Mouse (Mus musculus) midbrain, postnatal 0 days (tissue): ENCODE measurements at regions not wholly inside any gene's neighbourhood (a gene's known extent, or its start where the extent isn't known, plus 50 kb on each side); places are given as distances from the start of the nearest gene placed in this dataset.

Source experiments
- ATAC-seq: fragments of 200-750 bp; cut with Nextera tagmentation; 2 replicates; pipeline ENCODE4 v1.8.0; 2017; ENCODE audit warnings: moderate number of reproducible peaks, mild to moderate bottlenecking, moderate TSS enrichment, moderate library complexity; ENCODE audit not compliant: low FRiP score
- DNase-seq: peaks from one replicate; pipeline ENCODE4 v3.0.0-alpha.2; 2015; ENCODE audit warnings: low spot score
- H3K27ac ChIP-seq: fragments of 300-500 bp; sonication (generic); 2 replicates; pipeline ENCODE4 v1.5.1; 2014; ENCODE audit warnings: low read depth, mild to moderate bottlenecking, low read length, mixed read lengths
- H3K27me3 ChIP-seq: fragments of 300-500 bp; sonication (generic); 2 replicates; pipeline ENCODE4 v1.6.1; 2014; ENCODE audit warnings: low read length, control low read depth, mixed read lengths; ENCODE audit not compliant: insufficient read depth
- H3K36me3 ChIP-seq: fragments of 300-500 bp; sonication (generic); 2 replicates; pipeline ENCODE4 v1.6.1; 2014; ENCODE audit warnings: low read length, control low read depth, mixed read lengths; ENCODE audit not compliant: insufficient read depth
- H3K4me1 ChIP-seq: fragments of 300-500 bp; sonication (generic); 2 replicates; pipeline ENCODE4 v1.6.1; 2014; ENCODE audit warnings: mild to moderate bottlenecking, control low read depth, antibody characterized with exemption, low read length, mixed read lengths; ENCODE audit not compliant: insufficient read depth
- H3K4me2 ChIP-seq: fragments of 300-500 bp; sonication (generic); 2 replicates; pipeline ENCODE4 v1.6.1; 2014; ENCODE audit warnings: low read depth, mild to moderate bottlenecking, low read length, mixed read lengths; ENCODE audit not compliant: poor library complexity, severe bottlenecking
- H3K4me3 ChIP-seq: fragments of 300-500 bp; sonication (generic); 2 replicates; pipeline ENCODE4 v1.5.1; 2014; ENCODE audit warnings: low read depth, mild to moderate bottlenecking, low read length, moderate library complexity
- H3K9ac ChIP-seq: fragments of 300-500 bp; sonication (generic); replicated peaks from 2 replicates; pipeline ENCODE4 v1.6.1; 2014; ENCODE audit warnings: mild to moderate bottlenecking, low read length, moderate library complexity, mixed read lengths; ENCODE audit not compliant: poor library complexity, severe bottlenecking
- H3K9me3 ChIP-seq: fragments of 300-500 bp; sonication (generic); 2 replicates; pipeline ENCODE4 v1.6.1; 2016; ENCODE audit warnings: low read length, control low read depth
- CTCF ChIP-seq: IDR thresholded peaks from 2 replicates; pipeline ENCODE4 v1.5.1; 2016; ENCODE audit warnings: antibody characterized with exemption, mild to moderate bottlenecking
- WGBS: fragments of 180-500 bp; shearing (Covaris S2); extraction: QIAGEN DNeasy Blood & Tissue Kit; methylation state at CpG from one replicate; pipeline ENCODE4 v1.1.7; 2014; 5-methylcytosine and 5-hydroxymethylcytosine counted together

DNA sequence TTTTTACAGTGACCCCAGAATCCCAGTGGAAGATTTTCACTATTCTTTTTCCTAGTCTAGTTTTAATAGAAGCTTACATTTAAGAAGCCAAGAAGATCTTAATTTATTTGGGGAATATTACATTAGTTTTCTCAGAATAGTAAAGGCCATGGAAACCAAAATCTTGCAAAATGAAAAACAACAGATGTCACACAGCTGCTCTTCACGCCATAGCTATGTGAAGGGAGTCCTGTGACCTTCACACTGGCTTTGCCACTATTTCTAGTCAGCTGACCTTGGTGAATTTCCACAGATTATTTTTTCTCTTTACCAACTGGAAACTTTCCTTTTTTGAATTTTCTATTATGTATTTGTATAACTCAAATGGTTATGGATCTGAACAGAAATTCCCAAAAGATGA is 542.1 kb upstream of the Rgmb start:
- Histone ChIP-seq H3K4me2 (no peak overlapping the region), H3K36me3 (no peaks in the 10 kb centered on the region), H3K4me1 (no peaks in the 10 kb centered on the region), H3K9me3 (no peaks in the 10 kb centered on the region), H3K27ac (no peak overlapping the region), H3K9ac (no peak overlapping the region), H3K27me3 (no peaks in the 10 kb centered on the region), H3K4me3 (no peak overlapping the region)
- WGBS, result 89% methylated on average over 1 of the region's 1 CpGs
- no peak for TF ChIP-seq CTCF
- DNase-seq (no peak), ATAC-seq (no peak)

DNA sequence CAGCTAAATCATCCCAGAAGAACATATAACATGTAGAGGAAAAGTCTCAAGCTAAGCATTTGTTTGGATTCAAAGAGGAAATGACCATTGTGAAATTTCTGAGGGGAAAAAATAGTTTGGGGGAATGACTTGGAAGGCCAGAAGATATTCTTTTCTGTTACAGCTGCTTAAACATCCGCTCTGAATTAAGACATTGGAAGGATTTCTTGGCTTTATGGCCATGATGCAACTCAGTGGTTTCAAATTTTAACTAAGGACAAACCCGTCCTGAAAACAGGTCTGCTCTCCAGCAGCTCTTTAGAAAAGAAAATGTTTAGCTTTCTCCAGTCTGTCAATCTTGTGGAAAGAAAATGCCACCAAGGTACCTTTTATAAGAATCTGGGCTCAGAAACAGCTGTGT is 513.2 kb upstream of the Rgmb start:
- no peaks in the 10 kb centered on the region for H3K9me3 ChIP-seq
- H3K36me3 ChIP-seq, result no peaks in the 10 kb centered on the region
- H3K9ac ChIP-seq, result no peak overlapping the region
- WGBS, result 42% methylated on average over 2 of the region's 2 CpGs
- H3K4me2 ChIP-seq, result no peak overlapping the region
- no peak overlapping the region for H3K27ac ChIP-seq
- H3K4me3 ChIP-seq, result no peak overlapping the region
- H3K27me3 ChIP-seq, result no peaks in the 10 kb centered on the region
- no peak for DNase-seq
- H3K4me1 ChIP-seq, result 0 out of 2 replicates have a peak, but pooled peaks cover 2% of the 10 kb centered on the region
- ATAC-seq, result no peak
- no peak for TF ChIP-seq CTCF

GRCm38 (mm10) chr17:16342785-16343184 is 511.9 kb upstream of the Rgmb start:
- 88% methylated on average over 4 of the region's 4 CpGs for WGBS
- no peak for ATAC-seq

GRCm38 (mm10) chr17:16339720-16340470 is 509.1 kb upstream of the Rgmb start:
- 0 out of 2 replicates have a peak, but pooled peaks cover 2% of the 10 kb centered on the region for H3K4me1 ChIP-seq
- no peaks in the 10 kb centered on the region for H3K9me3 ChIP-seq
- H3K4me3 ChIP-seq, result no peak overlapping the region
- DNase-seq, result no peak
- no peak overlapping the region for H3K9ac ChIP-seq
- H3K36me3 ChIP-seq, result no peaks in the 10 kb centered on the region
- WGBS, result 47% methylated on average over 5 of the region's 5 CpGs
- TF ChIP-seq CTCF, result no peak
- no peak for ATAC-seq
- no peak overlapping the region for H3K27ac ChIP-seq
- H3K4me2 ChIP-seq, result no peak overlapping the region
- H3K27me3 ChIP-seq, result no peaks in the 10 kb centered on the region

More at GRCm38 (mm10) chr17:16342785-16343184, 511.9 kb upstream of the Rgmb start:
- no peak overlapping the region for H3K4me3 ChIP-seq
- 0 out of 2 replicates have a peak, but pooled peaks cover 2% of the 10 kb centered on the region for H3K4me1 ChIP-seq
- H3K27me3 ChIP-seq, result no peaks in the 10 kb centered on the region
- no peak overlapping the region for H3K27ac ChIP-seq
- H3K4me2 ChIP-seq, result no peak overlapping the region
- no peaks in the 10 kb centered on the region for H3K36me3 ChIP-seq
- no peak for TF ChIP-seq CTCF
- no peaks in the 10 kb centered on the region for H3K9me3 ChIP-seq
- no peak for DNase-seq
- H3K9ac ChIP-seq, result no peak overlapping the region

GRCm38 (mm10) chr17:16311914-16312313 is 481.1 kb upstream of the Rgmb start:
- Histone ChIP-seq H3K9ac (no peak overlapping the region), H3K4me3 (no peak overlapping the region), H3K27ac (no peak overlapping the region), H3K27me3 (no peaks in the 10 kb centered on the region), H3K9me3 (no peaks in the 10 kb centered on the region), H3K4me1 (no peaks in the 10 kb centered on the region), H3K4me2 (no peak overlapping the region), H3K36me3 (no peaks in the 10 kb centered on the region)
- no peak for DNase-seq
- 83% methylated on average over 3 of the region's 3 CpGs for WGBS
- no peak for TF ChIP-seq CTCF
- no peak for ATAC-seq

DNA sequence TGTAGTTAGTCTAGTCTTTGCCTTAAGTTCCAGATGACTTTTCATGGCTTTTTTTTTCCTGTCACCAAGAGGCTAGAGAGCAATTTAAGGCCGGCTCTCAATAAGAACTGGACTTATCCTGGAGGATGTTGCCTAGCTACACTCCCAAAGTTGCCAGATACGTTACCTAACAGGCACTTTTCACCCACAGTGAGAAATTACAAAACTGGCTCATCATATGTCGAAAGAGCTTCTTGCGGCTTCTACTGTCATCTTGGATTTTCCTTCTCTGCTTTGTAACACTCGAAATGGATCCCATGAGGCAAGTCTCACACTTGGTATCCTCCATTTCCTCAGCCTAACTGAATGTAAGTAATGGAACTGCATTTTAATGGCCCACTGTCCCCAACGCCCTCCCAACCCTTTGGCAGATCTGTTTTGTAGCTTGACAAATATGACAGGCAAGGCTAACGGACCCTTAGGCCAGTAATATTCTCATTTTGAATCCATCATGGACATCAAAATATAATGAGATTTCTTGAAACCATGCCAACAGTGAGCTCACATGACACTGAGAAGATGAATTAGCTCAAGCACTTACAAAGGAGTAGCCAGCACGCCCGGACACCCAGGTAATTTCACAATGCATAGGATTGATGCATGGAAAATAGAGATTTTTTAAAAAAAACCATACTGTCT is 480.5 kb upstream of the Rgmb start:
- WGBS, result 67% methylated on average over 9 of the region's 9 CpGs
- no peaks in the 10 kb centered on the region for H3K4me1 ChIP-seq
- ATAC-seq, result no peak
- no peak overlapping the region for H3K4me3 ChIP-seq
- H3K9ac ChIP-seq, result no peak overlapping the region
- no peak for TF ChIP-seq CTCF
- H3K27ac ChIP-seq, result no peak overlapping the region
- H3K27me3 ChIP-seq, result no peaks in the 10 kb centered on the region
- peak; percentile 14 for DNase-seq
- H3K4me2 ChIP-seq, result no peak overlapping the region
- no peaks in the 10 kb centered on the region for H3K9me3 ChIP-seq
- H3K36me3 ChIP-seq, result no peaks in the 10 kb centered on the region
